Mouse (Mus musculus) liver, adult 2 months (tissue): ENCODE results near the gene Pih1d1.

Source experiments
- CTCF ChIP-seq: fragments of 200-500 bp; IDR thresholded peaks from 2 replicates; pipeline ENCODE4 v1.5.1; 2011; ENCODE audit warnings: low read depth, low read length, control low read depth
- POLR2A ChIP-seq: fragments of 200-500 bp; IDR thresholded peaks from 2 replicates; pipeline ENCODE4 v1.6.1; 2011; ENCODE audit warnings: low read length, control low read depth; ENCODE audit not compliant: insufficient read depth; ENCODE audit errors: extremely low read depth

- TF ChIP-seq POLR2A (no peak), CTCF (no peak)
Measured at GRCm38 (mm10) chr7:45185921-45186320, 31.8 kb downstream of the Pih1d1 start.
